Mouse (Mus musculus) brown adipose tissue, adult 24 weeks (tissue): Measurements from ENCODE around the gene Osbpl6. TPM values are rescaled to one million over a fixed set of nuclear protein-coding genes. Genes with fewer than 3 reads are reported as not detected.

Experiments
- H3K27ac ChIP-seq: fragments of 200-500 bp; replicated peaks from 2 replicates; pipeline ENCODE4 v1.5.1; 2012; ENCODE audit warnings: low read depth, mild to moderate bottlenecking, low read length
- H3K4me1 ChIP-seq: fragments of 200-500 bp; 2 replicates; pipeline ENCODE4 v1.6.1; 2012; ENCODE audit warnings: low read length, mixed read lengths; ENCODE audit not compliant: control insufficient read depth, insufficient read depth, insufficient read length
- H3K4me3 ChIP-seq: fragments of 200-500 bp; 2 replicates; pipeline ENCODE4 v1.5.1; 2012; ENCODE audit warnings: low read depth, mild to moderate bottlenecking, low read length, moderate library complexity; ENCODE audit not compliant: insufficient read depth
- polyA plus RNA-seq: library from polyadenylated mRNA; stranded (reverse); fragments of >200 nt; gene quantifications from 2 replicates; pipeline ENCODE4 v1.2.4, GENCODE M21; 2012; ENCODE audit not compliant: missing spikeins, insufficient read depth, insufficient read length

The Osbpl6 gene
- polyA plus RNA-seq, result 5.2 and 5.8 TPM in 2 replicates

DNA sequence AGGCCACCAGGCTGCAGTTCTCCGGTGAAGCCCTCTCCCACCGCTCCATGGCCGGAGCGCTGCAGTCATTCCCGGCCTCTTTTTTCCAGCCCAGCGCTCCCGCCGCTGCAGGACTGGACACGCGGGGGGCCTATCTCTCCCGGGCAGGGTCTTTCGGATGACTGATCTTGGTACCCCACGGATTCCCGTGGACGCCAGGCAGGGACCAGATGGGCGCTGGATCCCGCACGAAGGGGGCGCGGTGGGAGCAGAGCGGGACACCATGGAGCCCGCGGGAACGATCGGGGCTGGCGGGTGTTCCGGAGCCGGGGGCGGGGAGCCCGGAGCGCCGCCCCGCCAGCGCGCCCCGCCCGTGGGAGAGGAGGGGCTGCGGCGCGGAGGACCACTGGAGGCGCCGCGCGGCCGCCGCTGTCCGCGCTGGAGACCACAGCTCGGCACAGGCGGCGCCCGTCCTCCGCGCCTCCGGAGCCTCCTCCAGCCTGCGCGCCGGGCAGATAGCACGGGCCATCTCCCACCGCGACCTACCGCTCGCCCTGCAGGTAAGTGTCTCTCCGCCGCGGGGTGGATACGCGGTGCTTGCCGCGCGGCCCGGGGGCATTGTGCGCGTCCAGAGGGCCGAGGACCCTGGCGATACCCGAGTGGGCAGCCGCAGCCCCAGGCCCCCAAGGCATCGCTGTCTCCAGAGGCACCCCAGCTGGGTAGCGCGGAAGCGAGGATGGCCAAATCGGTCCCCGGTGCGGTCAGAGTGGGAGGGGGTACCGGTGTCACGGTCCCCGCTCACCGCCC lies at the start of gene Osbpl6:
Osbpl6 (plus strand) TSS at position 358 of the 786 bp plus-strand sequence.
- no peaks in the 10 kb centered on the region for H3K4me1 ChIP-seq
- peak within 1 kb of the TSS; percentile 86 for H3K4me3 ChIP-seq
- no peak within 1 kb of the TSS for H3K27ac ChIP-seq

DNA sequence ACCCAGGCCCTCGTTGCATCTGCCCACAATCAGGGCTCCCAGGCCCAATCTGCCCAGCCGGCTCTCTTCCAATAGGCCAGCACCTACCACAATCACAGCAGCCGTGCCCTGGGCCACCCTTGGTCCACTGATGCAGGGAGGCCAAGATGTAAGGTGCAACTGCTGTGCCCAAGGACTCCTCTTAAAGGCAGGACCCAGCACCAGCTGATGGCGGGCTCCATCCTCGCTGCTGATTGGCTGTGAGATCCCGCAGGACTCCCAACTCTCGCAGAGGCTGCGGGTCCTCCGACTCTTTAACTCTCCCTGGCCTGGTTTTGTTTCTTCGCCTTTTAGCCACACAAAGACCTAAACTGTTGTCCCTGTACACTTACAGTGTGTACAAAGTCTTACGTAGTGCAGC lies 46.1 kb upstream of the Osbpl6 start, which contains the start of gene Cyct:
Cyct (minus strand) TSS at position 225 of the 400 bp plus-strand sequence.
- no peaks in the 10 kb centered on the region for H3K4me1 ChIP-seq
- H3K4me3 ChIP-seq, result no peak within 1 kb of the TSS

DNA sequence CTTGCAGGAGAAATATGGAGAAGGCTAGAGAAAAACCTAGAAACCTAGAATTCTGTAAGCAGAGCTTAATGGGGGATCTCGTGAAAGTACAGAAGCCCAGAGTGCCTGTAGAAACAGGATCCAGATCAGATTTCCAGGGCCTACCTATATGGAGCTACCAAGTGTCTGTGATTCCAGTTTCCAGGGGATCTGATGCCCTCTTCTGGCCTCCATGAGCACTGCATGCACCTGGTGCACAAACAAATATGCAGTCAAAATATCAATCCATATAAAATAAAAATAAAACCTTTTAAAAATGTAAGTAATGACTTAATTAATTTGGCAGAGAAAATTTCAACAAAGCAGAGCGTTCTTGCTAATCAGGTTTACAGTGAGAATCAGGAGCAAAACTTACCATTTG lies 44.2 kb upstream of the Osbpl6 start:
- Histone ChIP-seq H3K4me3 (no peak overlapping the region), H3K4me1 (no peaks in the 10 kb centered on the region), H3K27ac (no peak overlapping the region)

More for the DNA sequence above, 46.1 kb upstream of the Osbpl6 start, which contains the start of gene Cyct:
- no peak within 1 kb of the TSS for H3K27ac ChIP-seq

DNA sequence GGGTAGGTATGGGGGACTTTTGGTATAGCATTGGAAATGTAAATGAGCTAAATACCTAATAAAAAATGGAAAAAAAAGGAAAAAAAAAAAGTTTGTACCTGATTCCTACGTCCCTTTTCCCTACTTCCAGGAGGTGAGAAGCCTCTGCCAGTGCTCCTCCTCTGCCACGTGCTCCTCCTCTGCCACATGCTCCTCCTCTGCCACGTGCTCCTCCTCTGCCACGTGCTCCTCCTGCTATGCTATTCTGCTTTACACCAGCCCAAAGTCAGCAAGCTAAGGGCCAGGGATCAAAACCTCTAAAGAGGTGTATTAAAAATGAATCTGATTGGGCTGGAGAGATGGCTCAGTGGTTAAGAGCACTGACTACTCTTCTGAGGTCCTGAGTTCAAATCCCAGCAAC lies 40.5 kb upstream of the Osbpl6 start:
- Histone ChIP-seq H3K4me1 (0 out of 2 replicates have a peak, but pooled peaks cover under 1% of the 10 kb centered on the region), H3K4me3 (no peak overlapping the region), H3K27ac (no peak overlapping the region)

DNA sequence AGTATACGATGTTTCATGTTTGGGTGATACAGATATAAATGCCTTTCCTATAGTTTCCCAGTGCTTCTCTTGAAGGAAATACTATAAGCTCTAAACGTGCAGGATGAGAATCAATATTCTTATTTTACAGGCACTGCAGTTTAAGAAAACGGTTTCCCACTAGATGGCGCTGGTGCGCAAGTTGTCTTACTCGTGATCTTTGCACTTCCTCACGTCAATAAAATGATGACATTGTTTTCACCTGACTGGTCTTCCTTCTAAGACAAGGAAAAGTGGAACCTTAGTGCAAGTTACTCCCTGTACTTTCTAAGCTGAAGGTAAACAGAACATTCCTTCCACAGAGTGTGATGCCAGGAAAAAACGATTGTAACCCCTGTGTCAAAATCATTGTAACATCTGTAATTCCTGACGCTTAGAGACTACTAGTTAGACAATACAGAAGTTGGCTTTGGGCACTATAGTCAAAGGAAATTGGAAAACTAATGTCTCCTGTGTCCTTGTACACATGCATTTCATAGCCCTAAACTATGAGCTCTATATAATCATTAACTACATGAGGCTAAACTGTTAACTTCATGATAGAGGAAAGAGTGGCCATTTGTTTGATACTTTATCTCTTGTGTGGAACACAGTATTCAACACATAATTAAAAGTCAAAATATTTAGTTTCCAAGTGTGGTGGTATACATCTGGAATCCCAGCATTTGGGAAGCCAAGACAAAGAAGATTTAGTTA lies 39.0 kb upstream of the Osbpl6 start:
- H3K4me1 ChIP-seq, result 0 out of 2 replicates have a peak, but pooled peaks cover 4% of the 10 kb centered on the region
- H3K4me3 ChIP-seq, result no peak overlapping the region
- no peak overlapping the region for H3K27ac ChIP-seq

DNA sequence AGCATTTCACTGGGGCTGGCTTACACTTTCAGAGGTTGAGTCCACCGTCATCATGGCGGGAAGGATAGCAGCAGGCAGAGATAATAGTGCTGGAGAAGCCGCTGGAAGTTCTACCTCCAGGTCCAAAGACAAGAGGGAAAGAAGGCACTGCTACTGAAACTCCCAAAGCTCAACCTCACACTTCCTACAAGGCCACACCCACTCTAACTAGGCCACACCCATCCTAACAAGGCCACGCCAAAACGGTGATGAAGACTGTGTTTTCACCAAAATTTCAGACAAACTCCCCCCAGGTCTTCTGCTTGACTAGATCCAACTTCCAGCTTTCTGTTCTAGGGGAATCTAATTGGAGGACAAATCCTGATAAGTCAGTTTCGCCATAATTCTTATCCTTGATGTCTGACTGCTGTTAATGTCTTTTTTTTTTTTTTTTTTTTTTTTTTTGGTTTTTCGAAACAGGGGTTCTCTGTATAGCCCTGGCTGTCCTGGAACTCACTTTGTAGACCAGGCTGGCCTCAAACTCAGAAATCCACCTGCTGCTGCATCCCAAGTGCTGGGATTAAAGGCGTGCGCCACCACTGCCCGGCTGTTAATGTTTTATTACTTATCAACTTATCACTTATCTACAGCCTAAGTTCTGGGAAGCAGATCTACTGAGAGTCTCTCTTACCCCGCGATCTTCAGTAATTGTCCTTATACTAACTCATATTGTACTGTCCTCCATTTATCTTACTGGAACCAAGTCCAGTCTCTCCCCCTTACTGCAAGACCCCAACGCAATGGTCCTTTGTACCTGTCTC lies 37.2 kb upstream of the Osbpl6 start:
- Histone ChIP-seq H3K4me3 (no peak overlapping the region), H3K4me1 (0 out of 2 replicates have a peak, but pooled peaks cover 4% of the 10 kb centered on the region), H3K27ac (no peak overlapping the region)

DNA sequence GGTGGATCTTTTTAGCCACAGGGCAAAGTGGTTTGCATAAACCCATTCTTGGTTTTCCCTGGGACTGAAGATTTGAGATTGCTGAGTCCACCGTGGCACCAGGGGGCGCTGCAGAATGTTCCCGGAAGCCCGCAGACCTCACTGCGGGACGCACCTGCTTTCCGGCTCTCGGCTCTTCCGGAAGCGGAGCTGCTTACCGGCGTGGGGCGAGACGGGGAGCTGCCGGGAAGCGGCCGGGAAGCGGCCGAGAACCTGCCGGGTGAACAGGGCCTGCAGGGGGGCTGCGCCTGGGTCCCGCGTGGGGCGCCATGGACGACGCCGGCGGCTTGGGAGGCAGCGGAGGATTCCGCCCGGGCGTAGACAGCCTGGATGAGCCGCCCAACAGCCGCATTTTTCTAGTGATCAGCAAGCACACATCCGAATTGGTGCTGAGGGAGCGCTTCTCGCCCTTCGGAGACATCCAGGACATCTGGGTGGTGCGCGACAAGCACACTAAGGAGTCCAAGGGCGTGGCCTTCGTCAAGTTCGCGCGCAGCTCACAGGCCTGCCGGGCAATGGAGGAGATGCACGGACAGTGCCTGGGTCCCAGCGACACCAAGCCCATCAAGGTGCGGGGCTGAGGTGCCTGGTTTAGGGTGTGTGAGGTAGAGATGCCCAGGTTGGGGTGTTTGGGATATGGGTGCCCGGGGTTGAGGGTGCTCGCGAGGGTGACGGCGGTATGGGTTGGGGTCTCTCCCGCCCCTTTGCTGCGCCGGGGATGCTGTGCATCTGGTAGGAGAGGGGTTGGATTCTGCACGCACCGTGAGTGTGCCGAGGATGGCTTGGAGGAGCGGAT lies 36.3 kb upstream of the Osbpl6 start, which contains the start of gene Rbm45:
Rbm45 (plus strand) TSS at position 164 of the 835 bp plus-strand sequence.
- Histone ChIP-seq H3K27ac (no peak within 1 kb of the TSS), H3K4me3 (peak within 1 kb of the TSS; percentile 87), H3K4me1 (0 out of 2 replicates have a peak, but pooled peaks cover 4% of the 10 kb centered on the region)

DNA sequence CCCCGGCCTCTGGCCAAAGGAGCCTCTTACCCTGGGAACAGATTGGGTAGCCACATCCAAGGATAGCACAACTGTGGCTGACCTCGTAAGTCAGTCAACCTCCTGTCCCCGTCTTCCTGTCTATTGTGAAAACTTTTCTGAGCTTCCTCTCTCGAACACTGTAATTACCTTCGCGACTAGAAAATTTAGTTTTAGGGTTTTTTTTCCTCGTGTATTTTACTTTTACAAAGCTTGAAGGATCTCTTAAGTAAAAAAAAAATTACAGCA lies 35.7 kb upstream of the Osbpl6 start:
- peak overlapping the region; percentile 87 for H3K4me3 ChIP-seq
- no peak overlapping the region for H3K27ac ChIP-seq
- H3K4me1 ChIP-seq, result 0 out of 2 replicates have a peak, but pooled peaks cover 4% of the 10 kb centered on the region

DNA sequence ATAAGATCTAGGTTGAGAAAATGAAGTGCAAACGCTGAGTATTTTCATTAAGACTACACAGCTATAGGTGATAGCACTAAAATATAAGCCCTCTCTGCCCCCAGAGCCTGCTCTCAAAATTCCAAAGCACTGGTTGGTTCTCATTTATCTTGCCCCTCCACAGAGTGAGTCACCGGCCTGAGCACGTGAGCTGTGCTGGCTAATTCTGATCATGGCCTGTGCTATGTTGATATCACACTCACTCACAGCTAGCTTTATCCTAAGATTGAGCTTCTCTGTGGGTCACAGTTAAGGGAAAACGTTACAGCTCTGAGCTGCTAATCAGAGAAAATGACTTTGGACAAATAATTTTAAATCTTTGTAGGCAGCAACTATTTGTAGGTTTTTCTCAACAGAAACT lies 34.1 kb upstream of the Osbpl6 start:
- Histone ChIP-seq H3K27ac (no peak overlapping the region), H3K4me3 (no peak overlapping the region), H3K4me1 (0 out of 2 replicates have a peak, but pooled peaks cover 4% of the 10 kb centered on the region)

DNA sequence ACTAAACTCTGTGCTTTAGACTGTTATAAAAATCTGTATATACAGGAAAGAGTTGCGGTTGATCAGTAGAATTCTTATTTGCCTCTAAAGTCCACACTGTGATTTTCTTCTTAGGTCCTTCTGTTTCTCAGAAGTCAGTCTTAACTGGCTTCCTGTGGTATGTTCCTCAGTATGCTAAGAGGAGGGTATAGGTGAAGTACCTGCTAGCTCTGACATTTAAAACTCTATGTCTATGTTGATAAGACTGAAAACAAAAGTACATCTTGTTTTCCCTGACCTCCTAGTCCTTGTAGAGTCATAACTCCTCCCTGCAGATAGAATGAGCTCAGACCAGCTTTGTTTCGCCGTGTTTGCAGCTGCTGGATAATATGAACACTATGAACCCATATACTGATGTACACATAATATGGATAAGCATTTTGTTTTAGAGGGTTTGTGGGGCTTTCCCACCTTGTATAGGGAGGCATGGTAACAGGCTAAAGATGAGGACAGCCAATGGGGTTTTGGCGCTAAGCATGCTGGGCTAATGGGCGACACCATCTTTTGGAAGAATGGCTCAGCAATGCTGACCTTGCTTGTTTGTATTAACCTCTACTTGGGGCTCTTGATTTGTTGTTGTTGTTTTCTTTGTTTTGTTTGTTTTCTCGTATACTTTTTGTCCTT lies 31.6 kb upstream of the Osbpl6 start:
- Histone ChIP-seq H3K27ac (no peak overlapping the region), H3K4me1 (0 out of 2 replicates have a peak, but pooled peaks cover 4% of the 10 kb centered on the region), H3K4me3 (no peak overlapping the region)

DNA sequence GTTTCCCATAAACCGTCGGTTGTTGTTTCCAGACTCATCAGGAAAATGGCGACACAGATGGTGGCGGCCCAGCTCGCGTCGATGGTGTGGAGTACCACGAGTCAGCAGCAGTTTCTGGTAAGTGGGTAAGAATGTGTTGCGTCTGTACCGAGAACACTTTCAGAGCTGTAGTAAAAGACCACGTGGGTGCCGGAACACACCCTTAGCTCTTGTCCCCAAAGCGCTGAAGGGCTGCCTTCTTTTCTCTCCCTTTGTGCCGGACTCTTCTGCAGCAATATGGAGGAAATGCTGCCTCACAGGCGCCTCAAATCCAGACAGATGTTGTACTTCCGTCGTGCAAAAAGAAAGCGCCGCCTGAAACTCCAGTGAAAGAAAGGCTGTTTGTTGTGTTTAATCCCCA lies 27.7 kb upstream of the Osbpl6 start:
- Histone ChIP-seq H3K4me3 (no peak overlapping the region), H3K27ac (no peak overlapping the region), H3K4me1 (no peaks in the 10 kb centered on the region)

DNA sequence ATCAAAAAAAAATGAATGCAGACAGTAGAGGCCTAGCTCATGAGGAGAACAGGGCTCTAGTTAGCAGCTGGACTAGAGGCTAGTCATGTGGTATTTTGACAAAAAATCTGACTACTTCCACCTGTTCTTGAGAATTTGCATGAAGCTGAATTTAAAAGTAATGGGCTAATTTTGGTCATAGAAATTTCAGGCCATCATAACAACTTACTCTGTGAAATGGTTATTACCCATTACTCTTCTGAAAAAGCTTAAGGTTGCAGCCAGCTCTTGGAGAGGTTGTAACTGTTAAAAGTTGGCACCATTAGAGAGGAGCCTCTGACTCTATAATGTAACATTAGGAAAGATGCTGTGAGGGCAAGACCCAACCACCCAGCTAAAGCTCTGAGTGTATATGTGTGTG lies 19.8 kb upstream of the Osbpl6 start:
- no peaks in the 10 kb centered on the region for H3K4me1 ChIP-seq
- no peak overlapping the region for H3K27ac ChIP-seq
- no peak overlapping the region for H3K4me3 ChIP-seq

DNA sequence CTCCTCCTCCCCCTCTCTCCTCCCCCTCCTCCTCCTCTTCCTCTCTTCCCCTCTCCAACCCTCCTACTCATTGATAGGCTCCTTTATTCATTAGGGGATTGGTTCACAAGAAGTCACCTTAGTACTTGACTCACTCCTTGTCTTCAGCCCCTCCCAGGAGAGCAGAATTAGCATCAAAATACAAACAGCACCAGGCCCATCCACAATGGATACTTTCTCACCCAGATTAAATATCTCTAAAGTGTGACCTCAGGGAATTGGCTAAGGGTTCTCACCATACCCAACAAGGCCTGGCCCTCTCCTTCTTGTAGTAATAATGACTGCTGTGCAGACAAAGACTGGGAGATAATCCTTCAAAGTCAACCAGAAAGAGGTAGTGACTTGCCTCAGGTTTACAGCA lies 6.1 kb upstream of the Osbpl6 start:
- Histone ChIP-seq H3K27ac (no peak overlapping the region), H3K4me3 (no peak overlapping the region), H3K4me1 (no peaks in the 10 kb centered on the region)
